Mouse (Mus musculus) embryo, embryonic 11.5 days (tissue): Measurements from ENCODE around the gene Chmp4b.

Experiments used
- DNase-seq: peaks from one replicate; pipeline ENCODE4 v3.0.0-alpha.2; 2012; ENCODE audit warnings: low read depth, low spot score

Gene Chmp4b

DNA sequence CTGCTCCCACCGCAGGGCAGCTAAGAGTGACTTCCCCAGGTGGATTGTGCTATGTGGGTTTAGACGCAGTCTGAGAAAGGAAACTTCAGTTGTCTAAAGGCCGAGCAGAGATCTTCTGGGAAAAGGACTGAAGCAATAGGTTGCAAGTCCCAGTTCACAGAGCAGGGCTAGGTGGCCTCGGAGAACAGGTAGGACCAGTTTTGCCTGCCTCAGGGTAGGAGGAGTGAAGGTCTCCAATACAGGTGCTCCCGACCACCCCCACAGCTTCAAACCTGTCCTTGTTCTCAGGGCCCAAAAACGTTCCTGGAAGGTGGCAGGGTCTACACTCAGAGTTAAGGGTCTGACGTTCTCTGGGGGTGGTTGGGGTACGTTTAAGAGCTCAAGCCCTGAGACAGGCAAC lies at the start of gene Chmp4b:
TSS of gene Chmp4b (plus strand) at position 343 of the 400 bp plus-strand sequence.
- DNase-seq = no peak

GRCm38 (mm10) chr2:154603007-154603637 lies 48.4 kb upstream of the Chmp4b start:
- DNase-seq = no peak

- DNase-seq = peak; percentile 95
Observed at GRCm38 (mm10) chr2:154603638-154604153, 47.8 kb upstream of the Chmp4b start, which contains the start of gene Pxmp4. Gene Pxmp4 (minus strand): TSS chr2:154603708.

- DNase-seq = no peak
Observed at GRCm38 (mm10) chr2:154604156-154604555, 47.3 kb upstream of the Chmp4b start.

DNA sequence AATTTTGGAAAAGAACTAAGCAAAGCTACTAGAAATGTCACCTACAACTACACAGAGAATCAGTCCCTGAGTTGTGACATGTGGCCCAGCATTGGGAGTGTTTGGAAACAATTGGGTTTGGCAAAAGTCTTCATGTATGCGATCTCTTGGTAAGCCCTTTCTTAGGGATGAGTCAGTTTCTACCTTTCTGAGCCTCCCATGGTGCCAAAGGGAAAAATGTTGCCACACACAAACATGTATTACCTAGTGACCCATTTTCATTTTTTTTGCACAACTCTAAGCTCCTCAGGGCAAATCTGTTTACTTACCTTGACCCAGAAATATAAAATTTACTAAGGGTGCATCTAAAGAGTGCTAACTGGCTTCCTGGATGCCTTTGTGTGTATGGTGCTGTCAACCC lies 44.5 kb upstream of the Chmp4b start:
- no peak for DNase-seq

- no peak for DNase-seq
Observed at GRCm38 (mm10) chr2:154609050-154609767, 42.3 kb upstream of the Chmp4b start.

DNA sequence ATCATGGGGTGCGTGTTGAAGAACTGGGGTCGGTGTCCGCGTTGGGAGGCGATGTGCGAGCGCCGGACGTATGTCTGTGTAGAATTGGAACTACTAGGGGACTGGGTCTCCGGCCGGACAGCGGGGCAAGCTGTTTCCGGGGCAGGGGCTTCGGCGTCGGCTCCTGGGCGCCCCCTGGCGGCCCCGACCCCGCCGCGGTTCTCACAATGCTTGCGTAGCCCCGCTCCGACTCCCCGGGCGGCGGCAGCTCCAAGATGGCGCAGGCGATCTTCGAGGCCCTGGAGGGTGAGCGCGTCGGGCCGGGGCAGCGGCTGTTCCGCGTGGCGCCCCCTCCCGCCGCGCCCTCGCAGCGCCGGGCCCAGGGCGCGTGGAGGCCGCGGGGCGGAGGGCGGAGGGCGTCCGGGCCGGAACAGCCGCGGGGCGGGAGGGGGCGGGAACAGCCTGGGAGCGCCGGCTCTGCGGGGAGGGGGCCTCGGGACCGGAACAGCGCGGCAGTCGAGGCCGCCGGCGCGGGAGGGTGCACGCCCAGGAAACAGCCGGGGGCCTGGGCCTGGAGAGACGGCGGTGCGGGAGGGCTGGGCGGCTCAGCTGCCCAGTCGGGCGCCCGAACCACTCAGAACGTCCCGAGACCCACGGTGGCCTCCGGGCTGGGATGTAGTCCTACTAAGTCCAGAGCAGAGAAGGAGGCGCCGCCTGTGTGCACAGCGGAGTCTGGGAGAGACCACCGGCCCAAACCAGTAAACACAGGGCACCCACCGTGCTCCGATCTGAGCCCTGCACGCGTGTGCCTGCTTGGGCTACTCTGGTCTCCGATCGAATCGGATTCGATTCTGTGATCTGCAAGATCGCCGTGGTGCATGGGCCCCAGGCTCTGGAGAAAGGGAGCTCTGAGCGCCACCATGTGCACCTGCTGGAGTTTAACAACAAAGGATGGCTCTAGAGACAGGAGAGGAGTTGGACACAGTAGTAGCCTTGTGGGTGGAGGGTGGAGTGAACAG lies 38.1 kb upstream of the Chmp4b start, which contains the start of the genes Zfp341 and 4930519P11Rik:
TSS of gene Zfp341 (plus strand) at position 180 of the 998 bp plus-strand sequence.
TSS of gene 4930519P11Rik (minus strand) at position 320 of the 998 bp plus-strand sequence.
- peak; percentile 85 for DNase-seq

DNA sequence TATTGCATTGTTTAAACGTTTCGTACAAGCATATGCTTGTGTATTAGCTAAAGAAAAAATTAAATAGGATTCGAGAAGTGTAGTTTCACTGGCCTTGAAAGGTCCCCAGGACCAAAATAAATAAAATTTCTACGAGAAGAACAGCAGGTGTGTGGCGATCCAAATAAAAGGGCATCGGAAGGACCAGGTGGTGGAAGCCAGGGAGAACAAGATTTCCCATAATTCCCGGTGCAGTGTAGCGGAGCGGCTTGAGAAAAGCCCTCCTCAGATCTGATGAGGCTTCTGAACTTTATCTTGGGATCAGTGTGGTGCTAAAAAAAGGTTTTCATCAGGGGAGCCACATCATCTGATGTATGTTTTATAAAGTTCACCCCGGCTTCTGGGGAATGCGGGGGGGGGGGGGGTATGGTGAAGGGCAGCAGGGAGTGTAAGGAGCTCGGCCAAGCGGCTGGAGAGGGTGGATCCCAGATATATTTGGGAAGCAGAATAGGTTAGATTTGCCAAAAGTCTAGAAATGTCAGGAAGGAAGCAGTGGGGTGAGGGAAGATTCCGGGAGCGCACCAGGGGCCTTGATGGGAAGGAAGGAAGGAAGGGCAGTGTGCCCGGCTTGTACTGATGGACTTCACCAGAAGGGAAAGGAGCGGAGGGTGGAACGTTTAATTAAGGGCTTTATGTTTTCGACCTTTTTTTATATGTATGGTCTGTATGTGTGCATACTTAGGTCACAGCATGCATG lies 36.5 kb upstream of the Chmp4b start:
- no peak for DNase-seq

DNA sequence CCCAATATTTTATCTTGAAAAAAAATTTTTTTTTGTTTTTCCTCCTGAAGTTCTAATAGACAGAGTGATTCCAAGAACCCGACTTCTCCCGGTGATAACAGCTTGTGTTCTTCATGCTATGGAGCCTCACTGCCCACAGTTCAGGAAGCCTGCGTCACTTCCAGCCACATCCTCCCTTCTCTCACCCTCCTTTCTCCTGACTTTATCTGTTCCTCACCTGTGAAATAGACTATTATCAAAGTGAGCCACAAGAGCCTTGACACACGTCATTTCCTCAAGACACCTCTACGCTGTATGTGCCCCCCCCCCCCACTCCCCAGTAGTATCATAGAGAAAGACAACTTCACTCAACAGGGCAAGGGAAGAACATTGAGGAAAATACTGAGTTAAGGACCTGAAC lies 35.8 kb upstream of the Chmp4b start:
- no peak for DNase-seq

- DNase-seq = no peak
Observed at GRCm38 (mm10) chr2:154617061-154617460, 34.4 kb upstream of the Chmp4b start.

DNA sequence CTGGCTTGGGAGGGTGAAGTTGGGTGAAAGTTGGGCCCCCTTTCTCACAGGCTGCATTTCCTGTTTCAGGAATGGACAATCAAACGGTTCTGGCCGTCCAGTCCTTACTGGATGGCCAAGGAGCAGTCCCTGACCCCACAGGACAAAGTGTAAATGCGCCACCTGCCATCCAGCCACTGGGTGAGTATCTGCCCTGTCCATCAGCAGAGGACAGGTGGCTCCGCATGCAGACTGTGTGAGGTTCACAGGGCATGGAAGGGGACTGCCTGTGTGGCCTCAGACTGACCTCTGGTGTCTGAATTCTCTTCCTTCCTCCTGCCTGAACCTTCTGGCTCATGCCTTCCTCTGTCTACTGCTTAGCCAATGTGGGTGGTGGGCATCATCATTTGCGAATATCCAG lies 29.8 kb upstream of the Chmp4b start:
- no peak for DNase-seq

GRCm38 (mm10) chr2:154624137-154624536 lies 27.4 kb upstream of the Chmp4b start:
- DNase-seq = no peak

DNA sequence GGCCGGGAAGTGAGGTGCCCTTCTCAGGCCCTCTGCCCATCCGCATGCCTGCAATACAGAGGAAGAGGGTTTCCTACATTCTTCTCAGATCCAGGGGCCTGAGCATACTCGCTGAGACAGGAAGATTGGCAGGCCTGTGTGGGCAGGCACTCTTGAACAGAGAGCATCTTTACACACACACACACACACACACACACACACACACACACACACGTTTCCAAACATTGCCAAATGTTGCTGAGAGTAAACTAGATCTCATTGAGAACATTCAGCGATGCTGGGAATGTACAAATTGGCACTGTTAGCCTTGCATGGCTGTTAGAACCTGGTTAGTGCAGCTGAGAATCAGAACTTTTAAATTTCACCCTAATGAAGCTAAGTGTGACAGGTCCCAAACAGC lies 21.0 kb upstream of the Chmp4b start:
- no peak for DNase-seq

- DNase-seq = no peak
Observed at GRCm38 (mm10) chr2:154632203-154632780, 19.2 kb upstream of the Chmp4b start.

DNA sequence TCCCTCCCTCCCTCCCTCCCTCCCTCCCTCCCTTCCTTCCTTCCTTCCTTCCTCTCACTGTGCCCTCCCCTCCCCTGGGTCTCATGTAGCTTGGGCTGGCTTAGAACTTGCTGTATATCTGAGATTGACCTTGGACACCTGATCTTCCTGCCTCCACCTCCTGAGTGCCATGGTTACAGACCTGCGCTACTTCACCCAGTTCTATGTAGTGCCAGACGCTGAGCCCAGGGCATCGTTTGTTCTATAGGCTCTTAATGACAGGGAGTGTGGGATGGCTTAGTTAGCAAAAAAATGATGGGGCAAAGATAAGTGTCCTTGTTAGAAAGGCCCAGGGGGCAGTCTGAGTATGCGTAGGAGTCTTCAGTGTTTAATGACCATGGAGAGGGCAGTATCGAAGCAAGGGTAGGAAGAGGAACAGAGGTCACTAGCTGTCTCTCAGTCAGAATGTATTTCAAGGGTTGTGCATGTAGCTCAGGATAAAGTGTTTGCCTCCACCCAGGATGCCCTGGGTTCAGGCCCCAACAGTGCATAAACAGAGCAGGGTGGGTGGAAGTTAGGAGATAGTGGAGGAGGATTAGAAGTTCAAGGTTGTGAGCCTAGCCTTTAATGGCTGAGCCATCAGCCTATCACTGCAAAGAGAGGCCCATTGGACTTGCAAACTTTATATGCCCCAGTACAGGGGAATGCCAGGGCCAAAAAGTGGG lies 18.3 kb upstream of the Chmp4b start:
- no peak for DNase-seq

- DNase-seq = no peak
Observed at GRCm38 (mm10) chr2:154633876-154634644, 17.4 kb upstream of the Chmp4b start.

- DNase-seq = no peak
Observed at GRCm38 (mm10) chr2:154635826-154636225, 15.7 kb upstream of the Chmp4b start.

DNA sequence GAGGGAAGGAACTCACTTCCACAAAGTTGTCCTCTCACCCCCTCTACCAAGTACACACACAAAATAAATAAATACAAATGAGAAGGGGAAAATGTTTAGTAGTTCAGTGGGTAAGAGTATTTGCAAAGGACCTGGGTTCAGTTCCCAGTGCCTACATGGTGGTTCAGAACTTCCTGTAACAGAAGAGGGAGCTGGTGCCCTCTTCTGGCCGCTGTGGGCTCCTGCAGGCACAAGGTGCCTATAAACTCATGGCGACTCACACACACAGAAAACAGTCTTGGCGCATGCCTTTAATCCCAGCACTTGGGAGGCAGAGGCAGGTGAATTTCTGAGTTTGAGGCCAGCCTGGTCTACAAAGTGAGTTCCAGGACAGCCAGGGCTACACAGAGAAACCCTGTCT lies 13.0 kb upstream of the Chmp4b start:
- no peak for DNase-seq

- DNase-seq = no peak
Observed at GRCm38 (mm10) chr2:154639115-154639514, 12.4 kb upstream of the Chmp4b start.
